Mouse (Mus musculus) myocyte (in vitro differentiated cells): ENCODE results near the gene Rrp7a.

ENCODE experiments used
- CEBPB ChIP-seq: IDR thresholded peaks from 2 replicates; pipeline ENCODE4 v1.6.1; 2011; ENCODE audit warnings: mild to moderate bottlenecking, moderate library complexity; ENCODE audit not compliant: poor library complexity, insufficient read depth, severe bottlenecking
- E2F4 ChIP-seq: IDR thresholded peaks from one replicate; pipeline ENCODE4 v1.6.1; 2011; ENCODE audit warnings: mild to moderate bottlenecking, control low read depth, moderate library complexity; ENCODE audit not compliant: insufficient read depth
- MAX ChIP-seq: IDR thresholded peaks from one replicate; pipeline ENCODE4 v1.6.1; 2011; ENCODE audit warnings: low read depth, mild to moderate bottlenecking, control low read depth
- MYOD1 ChIP-seq, 3 experiments: IDR thresholded peaks; one replicate each; pipeline ENCODE4 v1.6.1; 2011; ENCODE audit warnings: control low read depth in 2 of 3, low read depth in 2 of 3, mild to moderate bottlenecking in 2 of 3, moderate library complexity in 1 of 3; ENCODE audit not compliant: insufficient read length in 2 of 3, control insufficient read depth in 1 of 3
- MYOG ChIP-seq, 3 experiments: IDR thresholded peaks; one replicate each; pipeline ENCODE4 v1.6.1; 2011; ENCODE audit warnings: control low read depth in 2 of 3, low read depth in 2 of 3, mild to moderate bottlenecking in 2 of 3; ENCODE audit not compliant: insufficient read length in 2 of 3, control insufficient read depth in 1 of 3, insufficient read depth in 1 of 3
- POLR2A ChIP-seq: IDR thresholded peaks from one replicate; pipeline ENCODE4 v1.6.1; 2011; ENCODE audit warnings: low read depth, mild to moderate bottlenecking, control low read depth, moderate library complexity; ENCODE audit not compliant: insufficient read length
- POLR2AphosphoS2 ChIP-seq: IDR thresholded peaks from one replicate; pipeline ENCODE4 v1.6.1; 2011; ENCODE audit warnings: low read depth, control low read depth; ENCODE audit not compliant: insufficient read length
- REST ChIP-seq: IDR thresholded peaks from one replicate; pipeline ENCODE4 v1.6.1; 2011; ENCODE audit warnings: mild to moderate bottlenecking, control low read depth, moderate library complexity; ENCODE audit not compliant: insufficient read depth, insufficient read length
- SRF ChIP-seq: IDR thresholded peaks from one replicate; pipeline ENCODE4 v1.6.1; 2011; ENCODE audit warnings: low read depth; ENCODE audit not compliant: control insufficient read depth, insufficient read length
- TCF12 ChIP-seq: IDR thresholded peaks from one replicate; pipeline ENCODE4 v1.6.1; 2011; ENCODE audit warnings: mild to moderate bottlenecking, control low read depth; ENCODE audit not compliant: poor library complexity, insufficient read depth, severe bottlenecking
- TCF3 ChIP-seq: IDR thresholded peaks from one replicate; pipeline ENCODE4 v1.6.1; 2011; ENCODE audit warnings: low read depth, control low read depth; ENCODE audit not compliant: insufficient read length
- USF1 ChIP-seq: IDR thresholded peaks from one replicate; pipeline ENCODE4 v1.6.1; 2011; ENCODE audit warnings: low read depth, mild to moderate bottlenecking, control low read depth, moderate library complexity

- no peak for TF ChIP-seq POLR2AphosphoS2
- TF ChIP-seq MAX: no peak
- TF ChIP-seq REST: no peak
- TF ChIP-seq POLR2A: no peak
- TF ChIP-seq TCF12: no peak
- TF ChIP-seq TCF3: no peak
- no peak for TF ChIP-seq MYOD1 (IDR thresholded peaks at IDR 0.05; ENCODE audit: control insufficient read depth in 1 of 3, insufficient read length in 2 of 3, low read depth in 2 of 3)
- no peak for TF ChIP-seq E2F4
- TF ChIP-seq MYOG (IDR thresholded peaks at IDR 0.05; ENCODE audit: control insufficient read depth in 1 of 3, insufficient read depth in 1 of 3, insufficient read length in 2 of 3, low read depth in 2 of 3): no peak
- TF ChIP-seq USF1: no peak
- TF ChIP-seq CEBPB: no peak
- no peak for TF ChIP-seq SRF
Measured at GRCm38 (mm10) chr15:83129530-83130231, 7.1 kb upstream of the Rrp7a start.
